Mouse (Mus musculus) embryonic facial prominence, embryonic 15.5 days (tissue): ENCODE measurements around the gene Smim14. TPM values are rescaled to one million over a fixed set of nuclear protein-coding genes. Genes with fewer than 3 reads are reported as not detected.
A peak's percentile ranks its signal among the peaks of the same experiment; 100 is the strongest.

Experiments used
- ATAC-seq: fragments of 200-750 bp; cut with Nextera tagmentation; 2 replicates; pipeline ENCODE4 v1.8.0; 2017; ENCODE audit warnings: low read depth, moderate TSS enrichment; ENCODE audit not compliant: insufficient number of reproducible peaks, low FRiP score, low TSS enrichment
- H3K27ac ChIP-seq: fragments of 300-500 bp; sonication (generic); replicated peaks from 2 replicates; pipeline ENCODE4 v1.5.1; 2015; ENCODE audit warnings: mild to moderate bottlenecking, inconsistent platforms
- H3K27me3 ChIP-seq: fragments of 300-500 bp; sonication (generic); 2 replicates; pipeline ENCODE4 v1.6.1; 2015; ENCODE audit warnings: inconsistent platforms
- H3K36me3 ChIP-seq: fragments of 300-500 bp; sonication (generic); 2 replicates; pipeline ENCODE4 v1.6.1; 2015; ENCODE audit warnings: mild to moderate bottlenecking, inconsistent platforms
- H3K4me1 ChIP-seq: fragments of 300-500 bp; sonication (generic); 2 replicates; pipeline ENCODE4 v1.6.1; 2015; ENCODE audit warnings: inconsistent platforms
- H3K4me2 ChIP-seq: fragments of 300-500 bp; sonication (generic); replicated peaks from 2 replicates; pipeline ENCODE4 v1.6.1; 2015; ENCODE audit warnings: mild to moderate bottlenecking, inconsistent platforms
- H3K4me3 ChIP-seq: fragments of 300-500 bp; sonication (generic); replicated peaks from 2 replicates; pipeline ENCODE4 v1.5.1; 2015; ENCODE audit warnings: mild to moderate bottlenecking, inconsistent platforms
- H3K9ac ChIP-seq: fragments of 300-500 bp; sonication (generic); 2 replicates; pipeline ENCODE4 v1.6.1; 2015; ENCODE audit warnings: inconsistent platforms
- H3K9me3 ChIP-seq: fragments of 300-500 bp; sonication (generic); replicated peaks from 2 replicates; pipeline ENCODE4 v1.6.1; 2016; ENCODE audit warnings: inconsistent platforms
- WGBS: fragments of 180-500 bp; shearing (Covaris S2); methylation state at CpG from one replicate; pipeline ENCODE4 v1.1.7; 2015; 5-methylcytosine and 5-hydroxymethylcytosine counted together
- polyA plus RNA-seq: library from polyadenylated mRNA; unstranded; fragments of >200 nt; fragmentation: Nextera tagmentation; extraction: Ambion mirVana; gene quantifications from 2 replicates; pipeline ENCODE4 v1.2.1, GENCODE M21; 2015

Smim14 gene
- polyA plus RNA-seq, 1 experiment from 2014 or later, result 142 TPM

GRCm38 (mm10) chr5:65521803-65522202, 15.2 kb downstream of the Smim14 start:
- H3K4me2 ChIP-seq, result no peak overlapping the region
- H3K4me3 ChIP-seq, result no peak overlapping the region
- no peak overlapping the region for H3K27ac ChIP-seq
- WGBS, result 85% methylated on average over 1 of the region's 1 CpGs
- no peaks in the 10 kb centered on the region for H3K4me1 ChIP-seq
- H3K9me3 ChIP-seq, result no peaks in the 10 kb centered on the region
- H3K36me3 ChIP-seq, result no peaks in the 10 kb centered on the region
- no peak overlapping the region for H3K9ac ChIP-seq
- no peaks in the 10 kb centered on the region for H3K27me3 ChIP-seq
- no peak for ATAC-seq

- WGBS, result 45% methylated on average over 5 of the region's 5 CpGs
- Histone ChIP-seq H3K36me3 (no peaks in the 10 kb centered on the region), H3K9ac (no peak overlapping the region), H3K9me3 (no peaks in the 10 kb centered on the region), H3K27ac (no peak overlapping the region), H3K4me2 (no peak overlapping the region), H3K4me3 (no peak overlapping the region), H3K4me1 (no peaks in the 10 kb centered on the region), H3K27me3 (no peaks in the 10 kb centered on the region)
- ATAC-seq, result no peak
Measured at GRCm38 (mm10) chr5:65514635-65515278, 22.2 kb downstream of the Smim14 start.

GRCm38 (mm10) chr5:65513506-65513905, 23.5 kb downstream of the Smim14 start:
- ATAC-seq, result no peak
- no peak overlapping the region for H3K9ac ChIP-seq
- no peaks in the 10 kb centered on the region for H3K27me3 ChIP-seq
- H3K4me2 ChIP-seq, result no peak overlapping the region
- no peaks in the 10 kb centered on the region for H3K36me3 ChIP-seq
- no peaks in the 10 kb centered on the region for H3K4me1 ChIP-seq
- H3K4me3 ChIP-seq, result no peak overlapping the region
- 61% methylated on average over 3 of the region's 3 CpGs for WGBS
- H3K27ac ChIP-seq, result no peak overlapping the region
- H3K9me3 ChIP-seq, result no peaks in the 10 kb centered on the region

GRCm38 (mm10) chr5:65508395-65508794, 28.6 kb downstream of the Smim14 start:
- Histone ChIP-seq H3K27ac (no peak overlapping the region), H3K4me2 (no peak overlapping the region), H3K9me3 (no peaks in the 10 kb centered on the region), H3K4me3 (no peak overlapping the region), H3K9ac (no peak overlapping the region), H3K36me3 (no peaks in the 10 kb centered on the region), H3K27me3 (no peaks in the 10 kb centered on the region), H3K4me1 (no peaks in the 10 kb centered on the region)
- no peak for ATAC-seq
- 66% methylated on average over 8 of the region's 8 CpGs for WGBS

- Histone ChIP-seq H3K4me2 (peak overlapping the region; percentile 30), H3K4me1 (no peaks in the 10 kb centered on the region), H3K9ac (no peak overlapping the region), H3K4me3 (no peak overlapping the region), H3K9me3 (no peaks in the 10 kb centered on the region), H3K27me3 (no peaks in the 10 kb centered on the region), H3K27ac (no peak overlapping the region), H3K36me3 (no peaks in the 10 kb centered on the region)
- no peak for ATAC-seq
- WGBS, result 9% methylated on average over 8 of the region's 8 CpGs
Measured at GRCm38 (mm10) chr5:65505786-65506185, 31.2 kb downstream of the Smim14 start.

- WGBS, result 92% methylated on average over 9 of the region's 9 CpGs
- Histone ChIP-seq H3K9ac (no peak overlapping the region), H3K4me2 (no peak overlapping the region), H3K27me3 (no peaks in the 10 kb centered on the region), H3K27ac (no peak overlapping the region), H3K36me3 (no peaks in the 10 kb centered on the region), H3K4me1 (no peaks in the 10 kb centered on the region), H3K4me3 (no peak overlapping the region), H3K9me3 (no peaks in the 10 kb centered on the region)
- no peak for ATAC-seq
Measured at GRCm38 (mm10) chr5:65501407-65501806, 35.6 kb downstream of the Smim14 start.

- H3K9me3 ChIP-seq, result no peaks in the 10 kb centered on the region
- H3K36me3 ChIP-seq, result no peaks in the 10 kb centered on the region
- no peaks in the 10 kb centered on the region for H3K27me3 ChIP-seq
- no peaks in the 10 kb centered on the region for H3K4me1 ChIP-seq
- no peak overlapping the region for H3K9ac ChIP-seq
- H3K27ac ChIP-seq, result no peak overlapping the region
- H3K4me2 ChIP-seq, result no peak overlapping the region
- 76% methylated on average over 7 of the region's 7 CpGs for WGBS
- no peak overlapping the region for H3K4me3 ChIP-seq
- ATAC-seq, result no peak
Measured at GRCm38 (mm10) chr5:65500231-65500630, 36.8 kb downstream of the Smim14 start.

- H3K36me3 ChIP-seq, result no peaks in the 10 kb centered on the region
- ATAC-seq, result peak; percentile 96
- peaks cover 29% of the 10 kb centered on the region for H3K4me1 ChIP-seq
- H3K4me2 ChIP-seq, result peak within 1 kb of the TSS; percentile 87
- H3K4me3 ChIP-seq, result peak within 1 kb of the TSS; percentile 94
- H3K27me3 ChIP-seq, result no peaks in the 10 kb centered on the region
- H3K9ac ChIP-seq, result peak within 1 kb of the TSS; percentile 82
- H3K9me3 ChIP-seq, result no peaks in the 10 kb centered on the region
- under 1% methylated on average over 69 of the region's 69 CpGs for WGBS
- peak within 1 kb of the TSS; percentile 96 for H3K27ac ChIP-seq
Measured at GRCm38 (mm10) chr5:65492716-65493531, 44.1 kb downstream of the Smim14 start, which contains the start of gene Gm43552. Gene Gm43552, minus strand, starts transcription at chr5:65492833.

GRCm38 (mm10) chr5:65491767-65492715, 44.9 kb downstream of the Smim14 start:
- H3K4me2 ChIP-seq, result peak overlapping the region; percentile 87
- under 1% methylated on average over 56 of the region's 57 CpGs for WGBS
- peaks cover 29% of the 10 kb centered on the region for H3K4me1 ChIP-seq
- no peaks in the 10 kb centered on the region for H3K9me3 ChIP-seq
- peak overlapping the region; percentile 94 for H3K4me3 ChIP-seq
- ATAC-seq, result peak; percentile 86
- H3K27ac ChIP-seq, result peak overlapping the region; percentile 96
- no peaks in the 10 kb centered on the region for H3K27me3 ChIP-seq
- no peaks in the 10 kb centered on the region for H3K36me3 ChIP-seq
- peak overlapping the region; percentile 82 for H3K9ac ChIP-seq

GRCm38 (mm10) chr5:65489830-65490229, 47.2 kb downstream of the Smim14 start:
- Histone ChIP-seq H3K4me3 (no peak overlapping the region), H3K9me3 (no peaks in the 10 kb centered on the region), H3K4me2 (no peak overlapping the region), H3K9ac (no peak overlapping the region), H3K4me1 (peaks cover 31% of the 10 kb centered on the region), H3K27me3 (no peaks in the 10 kb centered on the region), H3K27ac (no peak overlapping the region), H3K36me3 (no peaks in the 10 kb centered on the region)
- ATAC-seq, result no peak
- WGBS, result 56% methylated on average over 4 of the region's 4 CpGs

- no peak overlapping the region for H3K4me3 ChIP-seq
- ATAC-seq, result no peak
- H3K27me3 ChIP-seq, result no peaks in the 10 kb centered on the region
- peaks cover 31% of the 10 kb centered on the region for H3K4me1 ChIP-seq
- no peaks in the 10 kb centered on the region for H3K36me3 ChIP-seq
- 71% methylated on average over 7 of the region's 7 CpGs for WGBS
- H3K9ac ChIP-seq, result no peak overlapping the region
- H3K27ac ChIP-seq, result no peak overlapping the region
- H3K4me2 ChIP-seq, result no peak overlapping the region
- no peaks in the 10 kb centered on the region for H3K9me3 ChIP-seq
Measured at GRCm38 (mm10) chr5:65488725-65489124, 48.3 kb downstream of the Smim14 start.
